Mouse (Mus musculus): ENCODE measurements around the gene Tmem240. TPM values are rescaled to one million over a fixed set of nuclear protein-coding genes. Genes with fewer than 3 reads are reported as not detected.

Gene Tmem240
- polyA plus RNA-seq, 1 experiment from 2014 or later, result 0.51 TPM

DNA sequence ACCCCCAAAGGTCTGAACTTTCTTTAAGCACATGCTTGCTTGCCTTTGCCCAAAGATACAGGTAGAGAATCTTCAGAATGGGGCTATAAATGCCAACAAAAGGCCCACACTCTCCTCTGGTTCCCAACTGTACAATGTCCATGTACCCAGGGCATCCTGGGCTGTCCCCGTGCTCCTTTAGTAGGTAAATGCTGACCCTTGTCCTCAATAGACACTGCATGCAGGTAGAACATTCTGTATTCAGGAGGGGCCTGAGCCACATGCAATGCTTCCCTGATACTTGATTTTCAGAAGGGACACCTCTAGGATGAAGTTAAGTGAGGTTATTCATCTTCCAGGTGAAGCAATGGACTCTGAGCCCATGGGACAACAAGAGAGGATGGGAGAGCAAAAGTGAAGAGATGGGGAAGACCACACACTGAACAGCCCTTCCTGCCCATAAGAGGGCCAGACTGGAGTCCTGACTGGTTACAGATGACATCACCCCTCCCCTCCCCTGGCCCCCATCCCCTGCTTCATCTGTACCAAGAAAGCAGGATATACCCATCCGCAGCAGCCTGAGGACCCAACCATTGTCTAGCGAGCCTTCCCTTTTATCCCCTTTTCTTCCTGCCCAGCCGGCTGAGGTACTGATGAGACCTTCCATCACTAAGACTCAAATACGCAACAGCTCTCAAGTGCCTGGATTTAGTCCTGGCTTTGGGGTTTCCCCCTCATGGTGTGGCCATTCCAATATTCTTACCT, 38.9 kb downstream of the Tmem240 start:
- H3K27me3 ChIP-seq (replicated peaks), result peaks cover 46% of the 10 kb centered on the region
- no peaks in the 10 kb centered on the region for H3K9me3 ChIP-seq
- H3K36me3 ChIP-seq, result no peaks in the 10 kb centered on the region
- no peak overlapping the region for H3K27ac ChIP-seq (replicated peaks)
- WGBS, result 34% methylated on average over 5 of the region's 5 CpGs
- ATAC-seq (ENCODE audit: extremely low read depth, insufficient number of reproducible peaks, low FRiP score, low TSS enrichment), result no peak
- H3K4me3 ChIP-seq, result peak overlapping the region; percentile 50
- peak overlapping the region; percentile 78 for H3K4me2 ChIP-seq
- peak overlapping the region; percentile 74 for H3K9ac ChIP-seq
- peaks cover 56% of the 10 kb centered on the region for H3K4me1 ChIP-seq

DNA sequence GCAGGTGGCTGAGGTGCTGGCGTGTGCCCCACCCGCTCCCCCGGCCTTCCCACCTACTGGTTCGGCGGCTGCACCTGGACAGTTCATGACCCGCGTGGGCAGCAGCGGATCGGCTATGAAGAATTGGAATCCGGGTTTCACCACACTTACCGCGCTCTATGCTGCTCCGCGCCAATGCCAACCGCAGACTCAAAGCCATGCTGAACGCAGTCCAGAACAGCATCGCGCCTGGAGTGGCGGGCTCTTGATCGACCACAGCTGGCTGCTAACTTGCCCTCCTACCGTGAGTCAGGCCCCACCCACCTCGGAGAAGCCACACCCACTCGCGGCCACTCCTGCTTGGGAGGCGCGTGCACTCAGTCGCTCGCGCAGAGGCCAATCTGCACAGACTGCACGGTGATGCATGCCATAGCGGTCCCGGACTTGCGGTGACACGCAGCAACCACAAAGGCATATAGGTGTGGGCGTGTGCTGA, 39.7 kb downstream of the Tmem240 start, which contains the start of gene Vwa1:
Gene Vwa1 (minus strand): TSS at position 419 of the 475 bp plus-strand sequence.
- ATAC-seq (ENCODE audit: extremely low read depth, insufficient number of reproducible peaks, low FRiP score, low TSS enrichment), result peak; percentile 49; the same call in 1 of the 2 replicates
- H3K4me1 ChIP-seq, result peaks cover 57% of the 10 kb centered on the region
- no peaks in the 10 kb centered on the region for H3K9me3 ChIP-seq
- H3K36me3 ChIP-seq, result no peaks in the 10 kb centered on the region
- H3K27ac ChIP-seq (replicated peaks), result peak within 1 kb of the TSS; percentile 61
- WGBS, result 1% methylated on average over 35 of the region's 35 CpGs
- peak within 1 kb of the TSS; percentile 74 for H3K9ac ChIP-seq
- H3K4me3 ChIP-seq, result peak within 1 kb of the TSS; percentile 50
- peak within 1 kb of the TSS; percentile 78 for H3K4me2 ChIP-seq
- peaks cover 46% of the 10 kb centered on the region for H3K27me3 ChIP-seq (replicated peaks)

DNA sequence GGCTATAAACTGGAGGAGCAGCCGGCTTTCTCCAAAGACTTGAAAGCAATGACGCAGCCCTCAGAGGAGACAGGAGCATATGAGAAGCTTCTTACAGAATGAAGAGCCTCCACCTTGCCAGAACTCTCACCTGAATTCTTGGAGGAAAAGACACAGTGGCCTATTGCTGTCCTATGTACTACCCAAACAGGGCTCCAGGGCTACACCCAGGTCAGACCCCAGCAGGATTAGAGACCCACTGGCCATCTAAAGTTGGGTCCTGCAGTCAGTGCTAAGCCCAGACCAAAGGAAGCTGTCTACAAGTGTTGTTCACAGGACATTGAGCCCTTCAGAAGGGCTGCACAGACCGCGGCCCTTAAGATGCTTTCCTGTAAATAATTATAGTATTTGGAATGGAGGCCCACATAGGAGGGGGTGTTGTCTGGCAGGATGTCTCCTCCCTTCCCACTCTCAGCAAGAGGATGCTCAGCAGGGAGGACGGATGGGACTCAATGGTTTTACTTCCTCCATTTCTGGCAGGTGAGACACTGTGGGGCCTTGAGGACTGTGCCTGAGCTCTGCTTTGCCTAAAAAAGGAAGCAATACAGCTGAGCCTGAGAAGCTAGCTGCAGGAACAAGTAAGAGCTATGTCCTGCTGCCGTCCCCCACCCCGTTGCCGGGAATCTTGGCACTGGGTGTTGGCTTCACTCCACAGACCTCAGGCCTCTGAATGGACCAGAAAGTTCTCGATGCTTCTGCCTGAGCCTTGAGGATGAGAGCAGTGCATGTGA, 40.6 kb downstream of the Tmem240 start:
- 48% methylated on average over 9 of the region's 9 CpGs for WGBS
- Histone ChIP-seq H3K4me3 (peak overlapping the region; percentile 50), H3K27ac (replicated peaks) (peak overlapping the region; percentile 61), H3K9ac (peak overlapping the region; percentile 74), H3K27me3 (replicated peaks) (peaks cover 46% of the 10 kb centered on the region), H3K4me1 (peaks cover 58% of the 10 kb centered on the region), H3K9me3 (no peaks in the 10 kb centered on the region), H3K36me3 (no peaks in the 10 kb centered on the region), H3K4me2 (peak overlapping the region; percentile 78)
- ATAC-seq (ENCODE audit: extremely low read depth, insufficient number of reproducible peaks, low FRiP score, low TSS enrichment), result no peak

DNA sequence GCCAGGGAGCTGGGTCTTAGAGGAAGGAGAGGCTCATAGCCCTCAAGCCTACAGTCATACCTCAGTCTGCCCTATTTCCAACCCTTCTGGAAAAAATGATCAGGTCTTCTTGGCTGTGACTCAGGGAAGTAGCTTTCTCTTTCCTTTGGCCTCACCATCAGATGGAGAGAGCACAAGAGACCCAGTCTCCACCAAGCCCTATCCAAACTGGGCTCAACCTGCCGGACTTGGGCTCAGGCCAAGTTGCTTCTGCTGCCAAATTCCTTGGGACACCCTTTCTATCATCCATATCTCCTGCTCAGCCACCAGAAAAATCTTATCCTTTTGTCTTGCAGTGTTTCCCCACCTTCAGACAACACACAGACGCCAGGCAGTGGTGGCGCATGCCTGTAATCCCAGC, 41.3 kb downstream of the Tmem240 start:
- Histone ChIP-seq H3K36me3 (no peaks in the 10 kb centered on the region), H3K9me3 (no peaks in the 10 kb centered on the region), H3K27me3 (replicated peaks) (peaks cover 42% of the 10 kb centered on the region), H3K4me3 (no peak overlapping the region), H3K27ac (replicated peaks) (peak overlapping the region; percentile 61), H3K4me2 (no peak overlapping the region), H3K4me1 (peaks cover 60% of the 10 kb centered on the region), H3K9ac (no peak overlapping the region)
- 47% methylated on average over 3 of the region's 3 CpGs for whole genome bisulfite sequencing
- no peak for ATAC-seq (ENCODE audit: extremely low read depth, insufficient number of reproducible peaks, low FRiP score, low TSS enrichment)

DNA sequence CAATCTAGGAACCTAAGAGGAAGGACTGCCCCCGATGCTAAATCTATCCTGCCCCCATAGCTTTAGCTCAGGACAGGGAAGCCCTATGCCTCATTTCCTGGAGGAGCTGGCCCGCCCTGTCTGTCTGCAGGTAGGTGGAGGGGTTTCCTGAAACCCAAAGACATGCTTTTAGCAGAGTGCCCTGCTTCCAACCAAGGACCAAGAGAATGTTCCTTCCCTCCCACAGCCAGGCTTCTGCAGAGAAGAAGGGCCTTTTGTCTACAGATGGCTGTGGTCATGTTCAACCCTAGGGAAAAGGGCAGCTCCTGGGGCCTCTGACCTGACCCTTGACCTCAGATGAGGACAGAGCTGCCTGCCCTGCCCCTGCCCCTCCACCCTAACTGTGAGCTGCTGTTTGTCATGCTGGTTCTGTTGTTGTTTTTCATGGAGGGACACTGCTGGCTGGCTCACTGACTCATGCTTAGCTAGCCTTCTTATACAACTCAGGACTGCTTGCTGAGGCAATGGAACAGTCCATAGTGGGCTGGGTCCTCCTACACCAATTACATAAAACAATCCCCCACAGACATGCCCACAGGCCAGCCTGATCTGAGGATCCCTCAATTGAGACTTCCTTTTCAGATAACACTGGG, 42.2 kb downstream of the Tmem240 start:
- peaks cover 32% of the 10 kb centered on the region for H3K27me3 ChIP-seq (replicated peaks)
- no peak for ATAC-seq (ENCODE audit: extremely low read depth, insufficient number of reproducible peaks, low FRiP score, low TSS enrichment)
- H3K4me3 ChIP-seq, result no peak overlapping the region
- H3K27ac ChIP-seq (replicated peaks), result peak overlapping the region; percentile 56; the same call in 1 of the 2 replicates
- H3K9me3 ChIP-seq, result no peaks in the 10 kb centered on the region
- 47% methylated on average over 2 of the region's 2 CpGs for WGBS
- peaks cover 65% of the 10 kb centered on the region for H3K4me1 ChIP-seq
- no peak overlapping the region for H3K9ac ChIP-seq
- H3K4me2 ChIP-seq, result no peak overlapping the region
- H3K36me3 ChIP-seq, result no peaks in the 10 kb centered on the region

DNA sequence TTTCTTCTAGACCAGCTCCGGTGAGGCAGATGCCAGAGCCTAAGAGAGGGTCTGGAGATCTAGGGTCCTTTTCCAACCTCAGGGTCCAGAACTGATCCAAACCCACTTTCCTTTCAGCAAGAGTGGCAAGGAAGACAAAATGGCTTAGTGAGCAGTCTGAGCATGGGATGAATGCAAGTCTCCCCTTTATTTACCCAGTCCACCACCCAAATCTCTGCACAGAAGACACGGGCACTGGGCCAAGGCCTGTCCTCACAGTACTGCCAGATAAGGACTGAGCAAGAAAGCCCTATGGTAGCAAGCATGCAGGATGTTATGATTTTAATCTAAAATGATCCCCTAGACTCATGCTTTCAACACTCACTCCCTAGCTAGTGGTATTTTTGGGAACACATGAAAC, 43.2 kb downstream of the Tmem240 start:
- 40% methylated on average over 2 of the region's 2 CpGs for WGBS
- peaks cover 65% of the 10 kb centered on the region for H3K4me1 ChIP-seq
- H3K36me3 ChIP-seq, result no peaks in the 10 kb centered on the region
- H3K4me2 ChIP-seq, result no peak overlapping the region
- H3K27ac ChIP-seq (replicated peaks), result peak overlapping the region; percentile 56; the same call in 1 of the 2 replicates
- peaks cover 22% of the 10 kb centered on the region for H3K27me3 ChIP-seq (replicated peaks)
- peak overlapping the region; percentile 28; the same call in 1 of the 2 replicates for H3K9ac ChIP-seq
- H3K9me3 ChIP-seq, result no peaks in the 10 kb centered on the region
- H3K4me3 ChIP-seq, result no peak overlapping the region
- ATAC-seq (ENCODE audit: extremely low read depth, insufficient number of reproducible peaks, low FRiP score, low TSS enrichment), result no peak

DNA sequence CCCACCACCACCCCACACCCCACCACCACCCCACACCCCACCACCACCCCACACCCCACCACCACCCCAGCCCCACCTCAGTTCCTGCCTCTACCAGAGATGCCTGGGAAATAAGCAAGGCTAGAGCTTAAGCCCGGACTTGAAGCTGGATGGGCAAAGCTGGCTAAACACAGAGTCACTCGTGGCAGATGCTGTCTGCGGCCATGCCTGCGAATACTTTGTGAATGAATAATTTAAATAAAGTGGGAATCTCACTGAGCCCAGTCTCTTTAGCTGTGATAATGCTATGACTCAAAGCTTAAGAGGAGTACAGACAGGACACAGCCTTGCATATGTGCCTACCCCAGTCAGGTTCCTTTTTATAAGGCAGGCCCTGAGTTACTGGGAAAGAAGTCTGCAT, 44.9 kb downstream of the Tmem240 start:
- Histone ChIP-seq H3K9me3 (no peaks in the 10 kb centered on the region), H3K9ac (no peak overlapping the region), H3K27me3 (replicated peaks) (peaks cover 8% of the 10 kb centered on the region; the same call in 1 of the 2 replicates), H3K4me3 (no peak overlapping the region), H3K4me1 (peaks cover 63% of the 10 kb centered on the region), H3K4me2 (no peak overlapping the region), H3K36me3 (no peaks in the 10 kb centered on the region), H3K27ac (replicated peaks) (no peak overlapping the region)
- WGBS, result 79% methylated on average over 4 of the region's 4 CpGs
- ATAC-seq (ENCODE audit: extremely low read depth, insufficient number of reproducible peaks, low FRiP score, low TSS enrichment), result no peak

DNA sequence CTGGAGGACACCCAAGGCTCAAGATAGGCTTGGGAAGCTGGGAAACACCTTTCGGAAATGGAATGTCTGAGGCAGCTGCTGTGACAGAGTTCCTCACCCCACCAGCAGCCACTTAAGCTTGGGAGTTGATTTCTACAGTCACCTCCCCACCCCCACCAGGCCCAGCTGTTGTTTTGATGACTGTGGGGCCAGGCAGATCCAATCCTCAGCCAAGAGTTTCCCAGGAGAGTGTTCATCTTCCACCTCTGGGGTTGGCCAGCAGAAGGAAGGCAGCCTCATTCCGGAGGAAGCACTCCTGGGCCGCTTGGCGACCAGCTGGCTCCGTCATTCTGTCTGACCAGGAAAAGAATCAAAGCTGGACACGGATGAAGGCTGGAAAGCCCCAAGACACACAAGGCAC, 46.3 kb downstream of the Tmem240 start:
- H3K4me2 ChIP-seq, result no peak overlapping the region

DNA sequence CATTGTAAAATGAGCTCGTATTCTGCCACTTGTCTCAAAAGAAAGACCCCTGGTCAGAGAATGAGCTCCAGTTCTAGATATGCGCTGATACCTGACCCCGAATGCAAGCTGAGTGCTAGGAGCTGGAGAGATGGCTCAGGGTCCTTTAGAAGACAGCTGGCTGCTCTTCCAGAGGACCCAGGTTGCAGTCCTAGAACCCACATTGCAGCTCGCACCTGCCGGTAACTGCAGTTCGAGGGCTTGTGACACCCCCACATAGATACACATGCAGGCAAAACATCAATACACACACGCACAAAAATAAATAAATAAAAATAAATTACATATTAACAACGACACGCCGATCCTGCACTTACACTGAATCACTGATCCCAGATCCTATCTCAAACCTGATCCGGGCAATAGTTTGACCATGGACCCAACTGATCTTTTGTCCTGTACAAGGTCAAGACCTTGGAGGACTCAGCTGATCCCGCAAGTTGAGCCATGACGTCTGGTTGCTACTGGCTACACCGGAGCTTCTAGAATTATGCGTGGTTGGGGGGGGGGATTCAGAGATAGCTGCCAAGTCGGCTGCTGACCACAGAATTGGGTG, 49.0 kb downstream of the Tmem240 start:
- Histone ChIP-seq H3K9me3 (no peaks in the 10 kb centered on the region), H3K9ac (peak overlapping the region; percentile 91), H3K27me3 (replicated peaks) (no peaks in the 10 kb centered on the region), H3K36me3 (no peaks in the 10 kb centered on the region), H3K4me1 (peaks cover 39% of the 10 kb centered on the region), H3K4me2 (peak overlapping the region; percentile 83), H3K4me3 (peak overlapping the region; percentile 74), H3K27ac (replicated peaks) (peak overlapping the region; percentile 79)
- no peak for ATAC-seq (ENCODE audit: extremely low read depth, insufficient number of reproducible peaks, low FRiP score, low TSS enrichment)
- WGBS, result 35% methylated on average over 16 of the region's 16 CpGs

More for the DNA sequence above, 46.3 kb downstream of the Tmem240 start:
- Histone ChIP-seq H3K4me1 (peaks cover 60% of the 10 kb centered on the region), H3K9me3 (no peaks in the 10 kb centered on the region), H3K27me3 (replicated peaks) (no peaks in the 10 kb centered on the region), H3K4me3 (no peak overlapping the region), H3K27ac (replicated peaks) (peak overlapping the region; percentile 8; the same call in 1 of the 2 replicates), H3K36me3 (no peaks in the 10 kb centered on the region), H3K9ac (0 out of 2 replicates have a peak overlapping the region, but pooled peaks have one; percentile 9)
- no peak for ATAC-seq (ENCODE audit: extremely low read depth, insufficient number of reproducible peaks, low FRiP score, low TSS enrichment)
- WGBS, result 24% methylated on average over 6 of the region's 6 CpGs

DNA sequence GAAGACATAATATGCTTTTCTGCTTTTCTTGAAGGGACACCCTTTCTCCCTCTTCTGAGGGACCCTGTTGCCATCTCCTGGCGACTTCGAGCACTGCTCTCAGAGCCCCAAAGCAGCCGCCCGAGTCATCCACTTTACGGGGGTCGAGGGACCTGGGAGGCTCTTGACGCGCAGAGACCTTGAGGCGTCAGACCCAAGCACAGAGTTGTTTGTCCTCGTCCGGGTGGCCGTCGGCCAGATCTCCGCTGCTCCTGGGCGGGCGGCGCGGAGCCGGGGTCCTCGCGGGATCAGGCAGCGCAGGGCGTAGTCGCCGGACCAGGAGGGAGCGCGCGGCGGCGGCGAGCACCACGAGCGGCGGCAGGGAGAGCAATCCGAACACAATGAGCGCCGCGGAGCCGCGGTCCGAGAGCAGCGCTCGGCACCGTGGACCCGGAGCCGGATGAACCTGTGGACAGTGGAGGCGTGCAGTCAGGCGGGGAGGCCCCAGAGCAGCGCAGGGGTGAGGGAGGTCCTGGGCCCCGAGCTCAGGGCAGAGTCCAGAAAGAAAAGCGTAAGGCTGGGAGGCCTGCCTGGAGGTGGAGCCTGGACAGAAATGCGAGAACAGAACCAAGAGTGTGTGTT, 49.6 kb downstream of the Tmem240 start:
- H3K4me1 ChIP-seq, result peaks cover 36% of the 10 kb centered on the region
- peak; percentile 67; the same call in 1 of the 2 replicates for ATAC-seq (ENCODE audit: extremely low read depth, insufficient number of reproducible peaks, low FRiP score, low TSS enrichment)
- peak overlapping the region; percentile 79 for H3K27ac ChIP-seq (replicated peaks)
- peak overlapping the region; percentile 74 for H3K4me3 ChIP-seq
- peak overlapping the region; percentile 83 for H3K4me2 ChIP-seq
- peak overlapping the region; percentile 91 for H3K9ac ChIP-seq
- WGBS, result under 1% methylated on average over 50 of the region's 52 CpGs
- no peaks in the 10 kb centered on the region for H3K27me3 ChIP-seq (replicated peaks)
- no peaks in the 10 kb centered on the region for H3K9me3 ChIP-seq
- no peaks in the 10 kb centered on the region for H3K36me3 ChIP-seq
